Comparison of ENCODE assay signal across 8 mouse cellular contexts in genomic region chr9:68656076-68656795, GRCm38 (mm10). TPM values are rescaled to one million over a fixed set of nuclear protein-coding genes. Genes with fewer than 3 reads are reported as not detected.
A peak's percentile ranks its signal among the peaks of the same experiment; 100 is the strongest.
DNase-seq lines count a peak whose midpoint lies in the region; ATAC-seq and TF ChIP-seq lines count a peak whose summit lies in the region.

No protein-coding gene starts in this region.

- H3K9ac ChIP-seq in lung, embryonic 14.5 days: no peak overlapping the region
- no peak overlapping the region; the same call in 1 of the 2 replicates for H3K9ac ChIP-seq in hindbrain, embryonic 16.5 days (ENCODE audit: low read depth, low read length)
- H3K9ac ChIP-seq in neural tube, embryonic 14.5 days (replicated peaks; ENCODE audit: low read depth, low read length): no peak overlapping the region

- no peaks in the 10 kb centered on the region for H3K9me3 ChIP-seq in lung, embryonic 14.5 days (ENCODE audit: low read depth, low read length)
- H3K9me3 ChIP-seq in hindbrain, embryonic 16.5 days (ENCODE audit: control insufficient read depth, low read length): no peaks in the 10 kb centered on the region
- no peaks in the 10 kb centered on the region for H3K9me3 ChIP-seq in neural tube, embryonic 14.5 days (ENCODE audit: control insufficient read depth, low read length)

- H3K27ac ChIP-seq in lung, embryonic 14.5 days (ENCODE audit: low read depth): no peak overlapping the region
- 0 out of 2 replicates have a peak overlapping the region, but pooled peaks have one; percentile 56 for H3K27ac ChIP-seq in hindbrain, embryonic 16.5 days (ENCODE audit: low read depth, low read length)
- H3K27ac ChIP-seq in neural tube, embryonic 14.5 days (ENCODE audit: low read depth, low read length): no peak overlapping the region

- H3K4me1 ChIP-seq in lung, embryonic 14.5 days (ENCODE audit: insufficient read depth): no peaks in the 10 kb centered on the region; the same call in 1 of the 2 replicates
- H3K4me1 ChIP-seq in hindbrain, embryonic 16.5 days (ENCODE audit: control insufficient read depth, insufficient read depth, low read depth, low read length): peaks cover 10% of the 10 kb centered on the region
- H3K4me1 ChIP-seq in neural tube, embryonic 14.5 days (ENCODE audit: control insufficient read depth, insufficient read depth, low read length): no peaks in the 10 kb centered on the region; the same call in 1 of the 2 replicates

- no peaks in the 10 kb centered on the region for H3K36me3 ChIP-seq in lung, embryonic 14.5 days (ENCODE audit: insufficient read depth)
- no peaks in the 10 kb centered on the region for H3K36me3 ChIP-seq in hindbrain, embryonic 16.5 days (ENCODE audit: control insufficient read depth, insufficient read depth, low read length)
- H3K36me3 ChIP-seq in neural tube, embryonic 14.5 days (ENCODE audit: control insufficient read depth, insufficient read depth, low read length): no peaks in the 10 kb centered on the region

- H3K27me3 ChIP-seq in lung, embryonic 14.5 days (ENCODE audit: insufficient read depth, low read length): 0 out of 2 replicates have a peak, but pooled peaks cover 4% of the 10 kb centered on the region
- H3K27me3 ChIP-seq in hindbrain, embryonic 16.5 days (replicated peaks; ENCODE audit: control insufficient read depth, insufficient read depth, low read length): no peaks in the 10 kb centered on the region
- H3K27me3 ChIP-seq in neural tube, embryonic 14.5 days (ENCODE audit: control insufficient read depth, insufficient read depth, low read length): no peaks in the 10 kb centered on the region

- peak overlapping the region; percentile 77; the same call in 1 of the 2 replicates for H3K4me3 ChIP-seq in lung, embryonic 14.5 days (ENCODE audit: low read depth, low read length)
- peak overlapping the region; percentile 89 for H3K4me3 ChIP-seq in hindbrain, embryonic 16.5 days (ENCODE audit: low read length)
- H3K4me3 ChIP-seq in neural tube, embryonic 14.5 days (ENCODE audit: low read depth, low read length): peak overlapping the region; percentile 76; the same call in 1 of the 2 replicates

- 34% methylated on average over 5 of the region's 5 CpGs for WGBS in lung, embryonic 14.5 days
- 52% methylated on average over 5 of the region's 5 CpGs for WGBS in hindbrain, embryonic 16.5 days
- 45% methylated on average over 5 of the region's 5 CpGs for WGBS in neural tube, embryonic 14.5 days

- DNase-seq in adrenal gland, adult 2 months: peak; percentile 59
- no peak for DNase-seq in adrenal gland, postnatal 25 days
- DNase-seq in lung, embryonic 14.5 days: peak; percentile 32
- no peak for DNase-seq in lung, postnatal 4 days
- DNase-seq in layer of hippocampus, postnatal 36 days: no peak

- no peak for ATAC-seq in lung, embryonic 14.5 days (ENCODE audit: insufficient read depth)
- ATAC-seq in hindbrain, embryonic 16.5 days: no peak
- no peak for ATAC-seq in neural tube, embryonic 14.5 days (ENCODE audit: low read depth)
- no peak for ATAC-seq in erythroid progenitor cell, adult 5-6 weeks (replicated peaks; ENCODE audit: low FRiP score, poor library complexity, severe bottlenecking)

- peak overlapping the region; percentile 98; the same call in 1 of the 2 replicates for H3K4me2 ChIP-seq in lung, embryonic 14.5 days
- peak overlapping the region; percentile 96 for H3K4me2 ChIP-seq in hindbrain, embryonic 16.5 days (ENCODE audit: low read length)
- peak overlapping the region; percentile 91 for H3K4me2 ChIP-seq in neural tube, embryonic 14.5 days (ENCODE audit: low read depth, low read length)

- no peak for TF ChIP-seq CTCF in lung, embryonic 14.5 days (IDR thresholded peaks at IDR 0.05; ENCODE audit: low read depth)

RNA-seq across cellular contexts. Expression of gene Rora, which starts 2.6 kb away (rescaled TPM):
- total RNA-seq in adrenal gland, adult 2 months (2021): 10 to 100 TPM; 45.9 to 94.1 TPM
- 17.4 and 39.7 TPM in 2 replicates for polyA plus RNA-seq in adrenal gland, adult 2 months (2012; rRNA removed)
- 90.7 and 114 TPM in 2 replicates for total RNA-seq in adrenal gland, postnatal 25 days (2021)
- 4.3 and 5.9 TPM in 2 replicates for polyA plus RNA-seq in lung, embryonic 14.5 days (2014; fragmentation: Nextera tagmentation; extraction: Ambion mirVana)
- 38.3 and 40.0 TPM in 2 replicates for polyA plus RNA-seq in hindbrain, embryonic 16.5 days (2015; fragmentation: Nextera tagmentation; extraction: Ambion mirVana)
- polyA plus RNA-seq in neural tube, embryonic 14.5 days (2014; fragmentation: Nextera tagmentation; extraction: Ambion mirVana): 18.4 and 23.2 TPM in 2 replicates
- total RNA-seq in erythroid progenitor cell, adult 5-6 weeks (2015; ENCODE audit: low replicate concordance): 0.72 and 2.1 TPM in 2 replicates
- 0.38 and 0.51 TPM in 2 replicates for total RNA-seq in erythroid progenitor cell, adult 5-6 weeks (2017; ENCODE audit: low replicate concordance)
- total RNA-seq in layer of hippocampus, postnatal 36 days (2021): 10 to 100 TPM; 30.2 to 35.3 TPM

Comparison
In these comparisons a context has a peak if more than half of its experiments do, and no peak if none do; other contexts are left out.
1. DNase-seq: peak in adrenal gland, adult 2 months (single experiment) and lung, embryonic 14.5 days (single experiment); none in adrenal gland, postnatal 25 days (single experiment), lung, postnatal 4 days (0 of 2) and layer of hippocampus, postnatal 36 days (0 of 2).
2. RNA of gene Rora, which starts 2.6 kb away (total RNA-seq): 90.7 to 114 TPM in adrenal gland, postnatal 25 days, 45.9 to 94.1 TPM in adrenal gland, adult 2 months and 30.2 to 35.3 TPM in layer of hippocampus, postnatal 36 days; 0.38 to 2.1 TPM in erythroid progenitor cell, adult 5-6 weeks; every median in the first group is over 10 times any median in the second.
3. Peak in every context shown above with its lines, with median percentiles within 50 percentile points of each other: H3K4me2 ChIP-seq and H3K4me3 ChIP-seq.